Mouse (Mus musculus) bone marrow, adult 2 months (tissue): ENCODE measurements around the gene Hist1h1a.

Experiments
- CTCF ChIP-seq: fragments of 200-500 bp; IDR thresholded peaks from 2 replicates; pipeline ENCODE4 v1.5.1; 2011; ENCODE audit warnings: low read length, control low read depth; ENCODE audit not compliant: control insufficient read depth, insufficient read depth
- POLR2A ChIP-seq: fragments of 200-500 bp; IDR thresholded peaks from 2 replicates; pipeline ENCODE4 v1.6.1; 2011; ENCODE audit warnings: low read depth, mild to moderate bottlenecking, control low read depth, low read length, borderline replicate concordance; ENCODE audit not compliant: control insufficient read depth

DNA sequence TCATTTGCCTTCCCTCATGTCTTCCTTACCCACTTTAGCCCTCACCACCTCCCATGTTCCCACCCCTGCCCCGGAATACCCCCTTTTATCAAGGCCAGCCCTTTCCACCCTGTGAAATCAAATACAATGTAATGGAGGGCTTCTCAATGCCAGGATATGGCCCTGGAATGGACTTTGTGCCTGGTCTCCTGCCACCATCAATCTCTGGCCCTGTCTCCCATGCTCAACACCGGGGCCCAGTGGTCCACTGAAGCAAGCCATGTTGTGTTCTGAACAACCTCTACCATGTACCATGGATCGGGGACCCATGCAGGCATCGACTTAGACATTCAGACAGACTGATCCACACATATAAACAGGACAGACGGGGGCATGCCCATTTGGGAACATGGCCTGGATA lies 33.8 kb upstream of the Hist1h1a start:
- TF ChIP-seq CTCF (no peak), POLR2A (no peak)
